Mouse (Mus musculus) ES-E14 (cell line): ENCODE results near the gene Ltbp1. TPM values are rescaled to one million over a fixed set of nuclear protein-coding genes. Genes with fewer than 3 reads are reported as not detected.

Experiments used
- DNase-seq: peaks from one replicate; pipeline ENCODE4 v3.0.0-alpha.2; 2013; ENCODE audit warnings: low read depth, low spot score
- H3K27ac ChIP-seq: 2 replicates; pipeline ENCODE4 v1.5.1; 2012; ENCODE audit warnings: low read depth, mild to moderate bottlenecking, low read length, moderate library complexity, mixed read lengths; ENCODE audit not compliant: poor library complexity, insufficient read depth, severe bottlenecking
- H3K36me3 ChIP-seq: 2 replicates; pipeline ENCODE4 v1.6.1; 2012; ENCODE audit warnings: mild to moderate bottlenecking, low read length, moderate library complexity, mixed read lengths; ENCODE audit not compliant: control insufficient read depth, poor library complexity, insufficient read depth, severe bottlenecking
- H3K4me1 ChIP-seq, 2 experiments: fragments of 150-350 bp in 1 of 2; sonication (generic) in 1 of 2; 2 replicates each; pipeline ENCODE4 v1.6.1; 2012; ENCODE audit warnings: low read length in 2 of 2, mild to moderate bottlenecking in 1 of 2, mixed read lengths in 1 of 2; ENCODE audit not compliant: control insufficient read depth in 2 of 2, insufficient read depth in 2 of 2, poor library complexity in 1 of 2
- H3K4me3 ChIP-seq, 2 experiments: fragments of 150-350 bp in 1 of 2; sonication (generic) in 1 of 2; 2 replicates each; pipeline ENCODE4 v1.5.1; 2012; ENCODE audit warnings: low read length in 2 of 2, low read depth in 1 of 2, mild to moderate bottlenecking in 1 of 2, mixed read lengths in 1 of 2; ENCODE audit not compliant: insufficient read depth in 1 of 2, poor library complexity in 1 of 2, severe bottlenecking in 1 of 2
- H3K9ac ChIP-seq: 2 replicates; pipeline ENCODE4 v1.6.1; 2012; ENCODE audit warnings: low read depth, mild to moderate bottlenecking, low read length, mixed read lengths; ENCODE audit not compliant: poor library complexity, insufficient read depth, severe bottlenecking
- H3K9me3 ChIP-seq: fragments of 150-350 bp; sonication (generic); 2 replicates; pipeline ENCODE4 v1.6.1; 2012; ENCODE audit warnings: low read depth, mild to moderate bottlenecking, low read length; ENCODE audit not compliant: control insufficient read depth, insufficient read depth
- CHD2 ChIP-seq: IDR thresholded peaks from 2 replicates; pipeline ENCODE4 v1.6.1; 2014; ENCODE audit warnings: mild to moderate bottlenecking, low read depth, low read length, inconsistent platforms
- HCFC1 ChIP-seq: IDR thresholded peaks from 2 replicates; pipeline ENCODE4 v1.6.1; 2012; ENCODE audit warnings: low read length, inconsistent platforms, borderline replicate concordance; ENCODE audit not compliant: insufficient read depth
- MAFK ChIP-seq: IDR thresholded peaks from 2 replicates; pipeline ENCODE4 v1.6.1; 2014; ENCODE audit warnings: mild to moderate bottlenecking, low read depth, low read length, inconsistent platforms; ENCODE audit not compliant: insufficient read depth
- ZC3H11A ChIP-seq: IDR thresholded peaks from 2 replicates; pipeline ENCODE4 v1.6.1; 2012; ENCODE audit warnings: low read depth, mild to moderate bottlenecking, inconsistent platforms, low read length, borderline replicate concordance
- ZNF384 ChIP-seq: IDR thresholded peaks from 2 replicates; pipeline ENCODE4 v1.6.1; 2012; ENCODE audit warnings: low read depth, low read length, inconsistent platforms
- in situ Hi-C, 2 experiments: fragments of 600-800 bp; cut with MboI; formaldehyde crosslinking; loops; one replicate each; pipeline ENCODE4 v1.15.1; 2025; ENCODE audit warnings: low sequenced_read_pairs in 2 of 2, inconsistent platforms in 1 of 2; ENCODE audit not compliant: unreplicated experiment in 2 of 2
- total RNA-seq: library from RNA; depleted of rRNA; stranded (reverse); fragments of 300-350 nt; gene quantifications from 2 replicates; pipeline ENCODE4 v1.2.3, GENCODE M21; 2012

Ltbp1 gene
- total RNA-seq, 1 experiment, result 25.2 TPM

GRCm38 (mm10) chr17:75153088-75153487, 147.7 kb downstream of the Ltbp1 start:
- H3K4me3 ChIP-seq, result no peak overlapping the region
- H3K4me1 ChIP-seq, result no peaks in the 10 kb centered on the region
- in situ Hi-C loops, result no loop called here
- H3K9me3 ChIP-seq, result no peaks in the 10 kb centered on the region
- no peaks in the 10 kb centered on the region for H3K36me3 ChIP-seq
- H3K27ac ChIP-seq, result no peak overlapping the region
- TF ChIP-seq CHD2, result no peak
- TF ChIP-seq ZC3H11A, result no peak
- no peak for TF ChIP-seq HCFC1
- TF ChIP-seq MAFK, result no peak
- TF ChIP-seq ZNF384, result no peak
- H3K9ac ChIP-seq, result no peak overlapping the region
- DNase-seq, result no peak

DNA sequence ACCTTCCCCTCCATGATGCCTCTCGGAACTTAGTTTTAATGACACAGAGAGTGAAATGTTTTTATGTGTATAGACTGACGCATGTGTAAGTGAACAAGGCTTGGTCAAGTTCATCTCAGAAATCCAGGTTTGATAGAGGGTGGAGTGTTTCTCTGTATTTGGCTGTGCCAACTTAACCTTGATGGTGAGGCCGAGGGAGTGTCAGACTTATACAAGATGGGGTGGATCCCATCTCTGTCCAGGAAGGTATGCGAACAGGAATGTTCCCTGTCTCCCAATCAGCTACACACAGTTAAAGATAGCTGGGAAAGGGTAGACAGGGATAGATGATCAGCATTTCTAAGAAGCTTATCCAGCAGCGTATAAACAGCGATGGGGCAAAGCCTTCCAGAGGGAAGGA, 153.0 kb downstream of the Ltbp1 start:
- Histone ChIP-seq H3K36me3 (no peaks in the 10 kb centered on the region), H3K4me3 (no peak overlapping the region), H3K4me1 (no peaks in the 10 kb centered on the region), H3K9ac (no peak overlapping the region), H3K27ac (no peak overlapping the region), H3K9me3 (no peaks in the 10 kb centered on the region)
- TF ChIP-seq CHD2 (no peak), MAFK (no peak), HCFC1 (no peak), ZNF384 (no peak), ZC3H11A (no peak)
- no peak for DNase-seq
- in situ Hi-C loops, result no loop called here

GRCm38 (mm10) chr17:75159066-75159787, 153.9 kb downstream of the Ltbp1 start:
- no peak for DNase-seq
- H3K36me3 ChIP-seq, result no peaks in the 10 kb centered on the region
- no peaks in the 10 kb centered on the region for H3K4me1 ChIP-seq
- H3K4me3 ChIP-seq, result no peak overlapping the region
- TF ChIP-seq MAFK (no peak), HCFC1 (no peak), ZNF384 (no peak), ZC3H11A (no peak)
- H3K9ac ChIP-seq, result no peak overlapping the region
- in situ Hi-C loops, result no loop called here
- no peak overlapping the region for H3K27ac ChIP-seq
- no peaks in the 10 kb centered on the region for H3K9me3 ChIP-seq

GRCm38 (mm10) chr17:75161062-75161461, 155.7 kb downstream of the Ltbp1 start:
- no peak overlapping the region for H3K27ac ChIP-seq
- H3K4me1 ChIP-seq, result no peaks in the 10 kb centered on the region
- in situ Hi-C loops, result no loop called here
- H3K9me3 ChIP-seq, result no peaks in the 10 kb centered on the region
- H3K36me3 ChIP-seq, result no peaks in the 10 kb centered on the region
- TF ChIP-seq ZNF384, result no peak
- TF ChIP-seq CHD2, result no peak
- no peak for TF ChIP-seq ZC3H11A
- TF ChIP-seq HCFC1, result no peak
- TF ChIP-seq MAFK, result no peak
- DNase-seq, result no peak
- H3K9ac ChIP-seq, result no peak overlapping the region
- no peak overlapping the region for H3K4me3 ChIP-seq
